Mouse (Mus musculus) heart, adult 2 months (tissue): ENCODE measurements around the gene Maz. TPM values are rescaled to one million over a fixed set of nuclear protein-coding genes. Genes with fewer than 3 reads are reported as not detected.

Experiments
- DNase-seq, 2 experiments: peaks; one replicate each; pipeline ENCODE4 v3.0.0; 2021
- H3K27ac ChIP-seq: fragments of 200-600 bp; 2 replicates; pipeline ENCODE4 v1.8.1; 2022
- H3K27me3 ChIP-seq: fragments of 200-500 bp; 2 replicates; pipeline ENCODE4 v1.6.1; 2012; ENCODE audit warnings: mild to moderate bottlenecking, low read length, inconsistent platforms, mixed read lengths; ENCODE audit not compliant: control insufficient read depth, insufficient read depth
- H3K36me3 ChIP-seq: fragments of 200-500 bp; 2 replicates; pipeline ENCODE4 v1.6.1; 2012; ENCODE audit warnings: low read length, inconsistent platforms; ENCODE audit not compliant: control insufficient read depth, insufficient read depth
- H3K4me1 ChIP-seq: fragments of 200-500 bp; 2 replicates; pipeline ENCODE4 v1.6.1; 2011; ENCODE audit warnings: low read length; ENCODE audit not compliant: control insufficient read depth, insufficient read depth
- H3K4me3 ChIP-seq: fragments of 200-600 bp; 2 replicates; pipeline ENCODE4 v1.8.1; 2022
- H3K79me2 ChIP-seq: fragments of 200-500 bp; replicated peaks from 2 replicates; pipeline ENCODE4 v1.6.1; 2012; ENCODE audit warnings: mild to moderate bottlenecking, inconsistent platforms, low read length, moderate library complexity, mixed read lengths; ENCODE audit not compliant: control insufficient read depth, insufficient read depth
- H3K9ac ChIP-seq: fragments of 200-500 bp; 2 replicates; pipeline ENCODE4 v1.6.1; 2012; ENCODE audit warnings: low read depth, mild to moderate bottlenecking, control low read depth, inconsistent platforms, low read length, mixed read lengths
- CTCF ChIP-seq: fragments of 200-600 bp; IDR thresholded peaks from 2 replicates; pipeline ENCODE4 v1.8.1; 2022; ENCODE audit warnings: antibody characterized with exemption, mild to moderate bottlenecking, moderate library complexity
- EP300 ChIP-seq: fragments of 200-500 bp; IDR thresholded peaks from 2 replicates; pipeline ENCODE4 v1.6.1; 2011; ENCODE audit warnings: low read depth, low read length, control low read depth; ENCODE audit not compliant: insufficient read depth
- POLR2A ChIP-seq: fragments of 200-500 bp; IDR thresholded peaks from 2 replicates; pipeline ENCODE4 v1.6.1; 2011; ENCODE audit warnings: mild to moderate bottlenecking, low read depth, low read length, control low read depth; ENCODE audit not compliant: insufficient read depth
- WGBS: fragments of 180-500 bp; shearing (Covaris S2); methylation state at CpG from one replicate; pipeline ENCODE4 v1.1.7; 2018; 5-methylcytosine and 5-hydroxymethylcytosine counted together
- intact Hi-C: fragments of 180-260 bp; cut with DNase I; formaldehyde crosslinking; loops from one replicate; pipeline ENCODE4 v1.15.1; 2025
- polyA plus RNA-seq: library from polyadenylated mRNA; depleted of rRNA; stranded (reverse); fragments of >200 nt; gene quantifications from 2 replicates; pipeline ENCODE4 v1.2.3, GENCODE M21; 2012
- total RNA-seq, 2 experiments: library from RNA; stranded (reverse); gene quantifications; 2 replicates each; pipeline ENCODE4 v1.2.3; 2021

The Maz gene
- total and polyA plus RNA-seq, 3 experiments = 56.5 to 59.8 (median 57.1) TPM

DNA sequence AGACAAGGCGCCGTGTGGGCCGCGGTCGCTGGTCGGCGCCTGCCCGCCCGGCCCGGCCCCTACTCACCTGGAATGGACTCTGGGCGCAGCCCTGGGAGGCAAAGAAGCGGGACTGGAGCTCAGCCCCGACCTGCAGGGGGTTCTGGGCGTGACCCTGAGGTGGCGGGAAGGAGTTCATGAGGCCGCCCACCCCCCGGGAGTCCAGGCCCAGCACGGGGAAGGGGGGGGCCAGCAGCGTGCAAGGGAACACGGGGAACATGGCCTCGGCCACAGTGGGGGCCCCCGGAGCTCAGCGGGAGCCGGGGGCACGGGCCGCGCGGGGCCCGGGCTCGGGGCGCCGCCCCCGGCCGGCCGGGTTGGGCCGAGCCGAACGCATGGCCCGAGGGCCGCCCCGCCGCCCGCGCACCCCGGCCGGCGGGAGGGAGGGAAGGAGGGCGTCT, 656 bp downstream of the Maz start:
- H3K4me1 ChIP-seq = peaks cover 10% of the 10 kb centered on the region
- peak; percentile 79 to 81 for DNase-seq
- peak overlapping the region; percentile 56 for H3K4me3 ChIP-seq
- TF ChIP-seq POLR2A (no peak), EP300 (no peak), CTCF (no peak)
- 0% methylated on average over 31 of the region's 48 CpGs for WGBS
- H3K27me3 ChIP-seq = no peaks in the 10 kb centered on the region
- no peaks in the 10 kb centered on the region for H3K79me2 ChIP-seq
- intact Hi-C loops = loop anchor here (5.0 kb wide), 2 partner anchors 129 to 144 kb away; partner anchors contain the start of gene Taok2
- peak overlapping the region; percentile 92 for H3K27ac ChIP-seq
- H3K9ac ChIP-seq = peak overlapping the region; percentile 98
- peaks cover 3% of the 10 kb centered on the region; the same call in 1 of the 2 replicates for H3K36me3 ChIP-seq

- Histone ChIP-seq H3K27ac (peak overlapping the region; percentile 92), H3K9ac (peak overlapping the region; percentile 98), H3K4me1 (peaks cover 10% of the 10 kb centered on the region), H3K27me3 (no peaks in the 10 kb centered on the region), H3K4me3 (peak overlapping the region; percentile 56), H3K79me2 (no peaks in the 10 kb centered on the region), H3K36me3 (peaks cover 3% of the 10 kb centered on the region; the same call in 1 of the 2 replicates)
- under 1% methylated on average over 57 of the region's 65 CpGs for WGBS
- TF ChIP-seq CTCF (no peak), EP300 (no peak), POLR2A (no peak)
- peak; percentile 69 to 71 for DNase-seq
- intact Hi-C loops = loop anchor here (1.0 to 5.0 kb wide), 3 partner anchors 8 to 143 kb away; partner anchors contain the start of genes Pagr1a and Taok2
These were observed 1.2 kb downstream of the Maz start for GRCm38 (mm10) chr7:127025556-127026160.

- WGBS = 6% methylated on average over 30 of the region's 30 CpGs
- Histone ChIP-seq H3K36me3 (peaks cover 3% of the 10 kb centered on the region; the same call in 1 of the 2 replicates), H3K4me1 (peaks cover 10% of the 10 kb centered on the region), H3K9ac (peak overlapping the region; percentile 98), H3K79me2 (no peaks in the 10 kb centered on the region), H3K27me3 (no peaks in the 10 kb centered on the region), H3K4me3 (peak overlapping the region; percentile 56), H3K27ac (peak overlapping the region; percentile 92)
- intact Hi-C loops = loop anchor here (1.0 to 5.0 kb wide), 3 partner anchors 8 to 143 kb away; partner anchors contain the start of genes Pagr1a and Taok2
- TF ChIP-seq EP300 (peak; percentile 86), POLR2A (peak; percentile 71), CTCF (peak; percentile 68)
- DNase-seq = peak; percentile 83 to 87
These were observed 1.9 kb downstream of the Maz start for GRCm38 (mm10) chr7:127024755-127025555.

GRCm38 (mm10) chr7:127023896-127024690, 2.7 kb downstream of the Maz start:
- intact Hi-C loops = no loop called here
- Histone ChIP-seq H3K4me3 (no peak overlapping the region), H3K36me3 (peaks cover 3% of the 10 kb centered on the region; the same call in 1 of the 2 replicates), H3K27me3 (no peaks in the 10 kb centered on the region), H3K9ac (0 out of 2 replicates have a peak overlapping the region, but pooled peaks have one; percentile 1), H3K27ac (peak overlapping the region; percentile 92), H3K4me1 (peaks cover 10% of the 10 kb centered on the region), H3K79me2 (no peaks in the 10 kb centered on the region)
- DNase-seq = peak in 1 of 2 experiments; percentile 15
- 46% methylated on average over 19 of the region's 19 CpGs for WGBS
- TF ChIP-seq POLR2A (0 out of 2 replicates have a peak, but pooled peaks have one; percentile 9), EP300 (no peak)

DNA sequence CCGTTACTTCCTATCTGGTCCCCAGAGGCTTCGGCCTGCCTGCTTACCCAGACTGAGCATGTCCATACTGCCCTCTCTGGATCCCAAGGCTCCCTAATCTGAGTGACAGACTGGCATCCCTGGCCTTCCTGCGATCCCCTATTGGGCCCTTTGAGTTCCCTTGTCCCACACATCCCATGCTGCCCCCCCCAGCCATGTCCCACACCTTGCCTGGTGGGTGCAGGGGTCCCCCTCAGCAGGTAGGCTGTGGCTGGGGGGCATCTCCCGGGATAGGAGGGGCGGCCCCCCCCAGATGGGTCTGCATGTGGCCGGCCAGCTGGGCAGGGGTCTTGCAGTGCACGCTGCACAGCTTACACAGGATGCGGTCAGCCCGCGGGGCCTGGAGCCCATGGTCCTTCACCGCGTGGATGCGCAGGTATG, 3.6 kb downstream of the Maz start:
- Histone ChIP-seq H3K27ac (no peak overlapping the region), H3K79me2 (no peaks in the 10 kb centered on the region), H3K27me3 (no peaks in the 10 kb centered on the region), H3K36me3 (peaks cover 3% of the 10 kb centered on the region; the same call in 1 of the 2 replicates), H3K9ac (peak overlapping the region; percentile 4; the same call in 1 of the 2 replicates), H3K4me3 (no peak overlapping the region), H3K4me1 (peaks cover 10% of the 10 kb centered on the region)
- 73% methylated on average over 13 of the region's 13 CpGs for WGBS
- peak in 1 of 2 experiments; percentile 22 for DNase-seq
- intact Hi-C loops = no loop called here
- TF ChIP-seq POLR2A (no peak), EP300 (no peak), CTCF (no peak)
